Mouse (Mus musculus): Measurements from ENCODE around the gene Rfpl4b.

DNA sequence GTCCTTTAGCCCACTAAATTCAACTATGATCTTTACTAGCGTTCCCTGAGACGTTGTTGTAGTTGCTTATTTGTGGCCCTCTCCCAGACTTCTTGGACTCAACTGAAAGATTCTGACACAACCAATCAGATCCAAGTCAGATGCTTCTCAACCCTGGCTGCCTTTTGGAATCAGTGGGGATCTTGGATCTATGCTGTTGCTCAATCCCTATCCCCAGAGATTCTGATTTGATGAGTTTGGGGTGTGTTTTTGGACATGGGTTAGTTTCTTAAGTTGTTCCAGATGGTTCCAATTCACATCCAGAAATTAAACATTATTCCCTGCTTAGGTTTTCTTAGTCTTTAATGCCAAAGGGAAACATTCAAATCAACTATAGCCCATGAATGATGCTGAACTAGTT, 15.5 kb downstream of the Rfpl4b start:
- TF ChIP-seq POLR2A (IDR thresholded peaks at IDR 0.05; ENCODE audit: insufficient read depth, low read depth, low read length) = no peak
- no peak for TF ChIP-seq CTCF (IDR thresholded peaks at IDR 0.05)
- TF ChIP-seq EP300 (IDR thresholded peaks at IDR 0.05; ENCODE audit: insufficient read depth, low read depth, low read length) = no peak

Data from heart, adult 2 months (tissue).